Comparison of ENCODE assay signal across 8 mouse cellular contexts in genomic region chr7:130325983-130326433, GRCm38 (mm10).
DNase-seq lines count a peak whose midpoint lies in the region; ATAC-seq lines count a peak whose summit lies in the region.

No protein-coding gene starts in this region.

- 77% methylated on average over 15 of the region's 15 CpGs for WGBS in embryonic facial prominence, embryonic 12.5 days
- WGBS in embryonic facial prominence, embryonic 10.5 days = 90% methylated on average over 15 of the region's 15 CpGs
- WGBS in hindbrain, embryonic 13.5 days = 82% methylated on average over 15 of the region's 15 CpGs

- H3K4me2 ChIP-seq in embryonic facial prominence, embryonic 12.5 days (replicated peaks) = no peak overlapping the region
- H3K4me2 ChIP-seq in hindbrain, embryonic 13.5 days = no peak overlapping the region

- H3K27ac ChIP-seq in embryonic facial prominence, embryonic 12.5 days = 0 out of 2 replicates have a peak overlapping the region, but pooled peaks have one; percentile 12
- no peak overlapping the region for H3K27ac ChIP-seq in embryonic facial prominence, embryonic 10.5 days (replicated peaks)
- H3K27ac ChIP-seq in hindbrain, embryonic 13.5 days = no peak overlapping the region

- no peaks in the 10 kb centered on the region for H3K9me3 ChIP-seq in embryonic facial prominence, embryonic 12.5 days
- no peaks in the 10 kb centered on the region for H3K9me3 ChIP-seq in embryonic facial prominence, embryonic 10.5 days
- peaks cover 4% of the 10 kb centered on the region; the same call in 1 of the 2 replicates for H3K9me3 ChIP-seq in hindbrain, embryonic 13.5 days

- H3K4me3 ChIP-seq in embryonic facial prominence, embryonic 12.5 days = no peak overlapping the region
- no peak overlapping the region for H3K4me3 ChIP-seq in embryonic facial prominence, embryonic 10.5 days
- H3K4me3 ChIP-seq in hindbrain, embryonic 13.5 days = no peak overlapping the region

- no peaks in the 10 kb centered on the region for H3K36me3 ChIP-seq in embryonic facial prominence, embryonic 12.5 days
- H3K36me3 ChIP-seq in embryonic facial prominence, embryonic 10.5 days (replicated peaks) = no peaks in the 10 kb centered on the region
- H3K36me3 ChIP-seq in hindbrain, embryonic 13.5 days = no peaks in the 10 kb centered on the region

- no peak for ATAC-seq in embryonic facial prominence, embryonic 12.5 days (ENCODE audit: insufficient number of reproducible peaks, insufficient read depth, low FRiP score, low TSS enrichment)
- no peak for ATAC-seq in hindbrain, embryonic 13.5 days (ENCODE audit: low FRiP score)

- no peaks in the 10 kb centered on the region for H3K27me3 ChIP-seq in embryonic facial prominence, embryonic 12.5 days
- peaks cover 36% of the 10 kb centered on the region for H3K27me3 ChIP-seq in embryonic facial prominence, embryonic 10.5 days (replicated peaks; ENCODE audit: low read depth, poor library complexity, severe bottlenecking)
- H3K27me3 ChIP-seq in hindbrain, embryonic 13.5 days = peaks cover 22% of the 10 kb centered on the region

- no peak overlapping the region for H3K9ac ChIP-seq in embryonic facial prominence, embryonic 12.5 days
- no peak overlapping the region for H3K9ac ChIP-seq in hindbrain, embryonic 13.5 days

- DNase-seq in embryonic facial prominence, embryonic 10.5 days (ENCODE audit: low spot score) = no peak
- peak; percentile 57 to 71 for DNase-seq in right cerebral cortex, postnatal 10 days (ENCODE audit: low spot score in 2 of 2)
- no peak for DNase-seq in right cerebral cortex, adult 18-20 months
- peak; percentile 63 to 74 for DNase-seq in kidney, postnatal 25 days
- DNase-seq in testis, postnatal 14 days (ENCODE audit: low spot score) = peak; percentile 20
- no peak for DNase-seq in left cerebral cortex, adult 8-10 months (ENCODE audit: low spot score in 2 of 2)

- H3K4me1 ChIP-seq in embryonic facial prominence, embryonic 12.5 days = peaks cover 18% of the 10 kb centered on the region
- H3K4me1 ChIP-seq in embryonic facial prominence, embryonic 10.5 days = peaks cover 27% of the 10 kb centered on the region
- H3K4me1 ChIP-seq in hindbrain, embryonic 13.5 days (replicated peaks) = peaks cover 16% of the 10 kb centered on the region

Comparison
In these comparisons a context has a peak if more than half of its experiments do, and no peak if none do; other contexts are left out.
1. DNase-seq: peak in right cerebral cortex, postnatal 10 days (2 of 2), kidney, postnatal 25 days (2 of 2) and testis, postnatal 14 days (single experiment); none in embryonic facial prominence, embryonic 10.5 days (single experiment), right cerebral cortex, adult 18-20 months (single experiment) and left cerebral cortex, adult 8-10 months (0 of 2).